Mouse (Mus musculus): ENCODE data around the gene Nt5dc2. TPM values are rescaled to one million over a fixed set of nuclear protein-coding genes. Genes with fewer than 3 reads are reported as not detected.

Gene Nt5dc2
- total RNA-seq, 2 experiments from 2014 or later = 12.8 to 17.9 TPM

DNA sequence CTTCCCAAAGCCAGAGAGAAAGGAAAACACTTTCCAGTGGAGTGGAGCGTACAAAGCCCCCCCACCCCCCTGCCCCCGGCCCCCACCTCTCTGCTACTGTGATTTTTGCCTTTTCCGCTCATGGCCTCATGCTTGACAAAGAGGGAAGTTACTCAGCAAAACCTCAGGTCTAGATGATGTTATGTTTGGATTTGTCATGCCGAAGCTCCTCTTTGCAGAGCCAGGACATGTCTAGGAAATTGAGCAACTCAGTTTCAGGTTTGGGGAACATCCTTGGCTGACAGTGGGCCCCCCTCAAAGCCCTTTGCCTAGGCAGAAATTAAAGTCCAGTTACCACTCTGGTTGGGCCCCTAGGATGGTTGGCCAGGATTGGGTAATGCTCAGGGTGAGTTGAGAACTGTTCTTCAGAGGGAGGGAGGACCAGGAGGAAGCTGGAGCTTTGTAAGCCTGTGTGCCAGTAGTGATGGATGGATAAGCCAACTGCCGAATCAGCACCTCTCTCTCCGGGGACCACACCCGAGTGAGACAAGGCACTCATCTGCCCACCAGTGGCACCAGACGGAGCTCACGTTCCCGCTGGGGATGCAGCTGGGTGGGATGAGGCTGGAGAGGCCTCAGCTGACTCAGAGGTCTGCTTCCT lies 35.3 kb downstream of the Nt5dc2 start:
- DNase-seq (ENCODE audit: extremely low spot score in 1 of 2, low spot score in 1 of 2) = no peak

DNA sequence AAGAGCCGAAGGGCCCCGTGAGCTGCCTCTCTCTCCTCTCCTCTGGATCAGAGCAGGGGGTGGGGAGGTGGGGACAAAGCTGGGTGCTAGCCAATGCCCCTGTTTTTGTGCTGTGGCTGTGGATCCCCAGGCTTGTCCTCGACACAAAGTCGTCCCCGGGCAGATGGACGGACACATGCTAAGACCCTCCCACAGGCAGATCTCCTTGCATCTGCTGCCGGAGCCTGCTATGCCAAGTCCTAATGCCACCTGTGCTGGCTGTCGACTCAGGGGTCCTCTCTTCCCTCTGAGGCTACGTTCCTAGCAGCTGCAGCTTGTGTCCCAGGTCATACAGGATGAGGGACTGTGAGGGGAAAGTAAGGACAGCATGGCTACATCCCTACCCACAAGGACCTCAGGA lies 36.0 kb downstream of the Nt5dc2 start:
- no peak for DNase-seq (ENCODE audit: extremely low spot score in 1 of 2, low spot score in 1 of 2)

DNA sequence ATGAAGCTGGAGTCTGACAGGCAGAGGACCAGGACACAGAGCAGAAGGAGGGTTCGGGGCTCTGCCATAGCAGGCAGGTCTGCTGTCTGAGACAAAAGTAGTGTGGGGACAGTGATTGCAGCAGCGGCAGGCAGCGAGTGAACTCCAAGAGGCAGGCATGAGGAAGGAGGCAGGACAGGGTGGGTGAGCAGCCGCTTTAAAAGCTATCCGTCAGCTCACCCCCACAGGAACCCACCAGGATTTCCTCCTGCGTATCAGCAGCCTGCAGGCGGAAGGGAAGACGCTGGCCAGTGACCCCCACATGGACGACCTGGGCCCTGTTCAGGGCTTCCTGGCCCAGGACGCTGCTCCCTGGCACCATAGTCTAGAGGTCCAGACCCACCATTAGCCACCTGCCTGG lies 37.6 kb downstream of the Nt5dc2 start, which contains the start of gene Stab1:
Stab1 (minus strand) TSS at position 217 of the 400 bp plus-strand sequence.
- no peak for DNase-seq (ENCODE audit: extremely low spot score in 1 of 2, low spot score in 1 of 2)

DNA sequence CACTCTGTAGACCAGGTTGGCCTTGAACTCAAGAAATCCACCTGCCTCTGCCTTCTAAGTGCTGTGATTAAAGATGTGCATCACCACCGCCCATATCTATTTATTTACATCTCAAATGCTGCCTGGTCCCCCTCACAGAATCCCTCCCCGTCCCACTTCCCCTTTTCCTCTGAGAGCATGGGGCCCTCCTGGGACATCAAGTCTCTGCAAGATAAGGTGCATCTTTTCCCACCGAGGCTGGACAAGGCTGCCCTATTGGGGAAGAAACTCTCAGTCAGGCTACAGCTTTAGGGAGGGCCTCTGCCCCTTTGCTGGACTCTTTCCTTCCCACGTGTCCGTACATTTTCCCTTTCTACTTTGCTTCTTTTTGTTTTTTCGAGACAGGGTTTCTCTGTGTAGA lies 38.7 kb downstream of the Nt5dc2 start:
- DNase-seq (ENCODE audit: extremely low spot score in 1 of 2, low spot score in 1 of 2) = no peak

- no peak for DNase-seq (ENCODE audit: extremely low spot score in 1 of 2, low spot score in 1 of 2)
Measured at GRCm38 (mm10) chr14:31170963-31171362, 40.1 kb downstream of the Nt5dc2 start.

DNA sequence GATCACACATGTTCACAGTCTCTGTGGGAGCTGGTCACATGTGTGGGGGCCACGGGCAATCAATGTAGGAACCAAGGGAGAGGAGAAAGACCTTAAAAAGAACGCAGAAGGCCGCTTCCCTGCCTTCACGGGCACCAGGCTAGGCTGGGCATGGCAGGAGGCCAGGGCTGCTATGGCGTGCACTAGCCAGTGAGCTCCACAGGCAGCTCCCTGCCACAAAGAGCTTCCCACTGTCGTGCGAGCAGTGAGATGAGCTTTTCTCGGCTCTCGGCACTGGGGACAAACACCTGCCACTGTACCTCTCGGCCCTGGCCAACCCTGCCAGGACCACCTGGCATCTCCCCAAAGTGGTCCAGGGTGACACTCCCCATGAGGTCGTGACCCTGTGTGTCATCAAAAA lies 40.5 kb downstream of the Nt5dc2 start:
- DNase-seq (ENCODE audit: extremely low spot score in 1 of 2, low spot score in 1 of 2) = no peak

- no peak for DNase-seq (ENCODE audit: extremely low spot score in 1 of 2, low spot score in 1 of 2)
Measured at GRCm38 (mm10) chr14:31171821-31172220, 41.0 kb downstream of the Nt5dc2 start.

DNA sequence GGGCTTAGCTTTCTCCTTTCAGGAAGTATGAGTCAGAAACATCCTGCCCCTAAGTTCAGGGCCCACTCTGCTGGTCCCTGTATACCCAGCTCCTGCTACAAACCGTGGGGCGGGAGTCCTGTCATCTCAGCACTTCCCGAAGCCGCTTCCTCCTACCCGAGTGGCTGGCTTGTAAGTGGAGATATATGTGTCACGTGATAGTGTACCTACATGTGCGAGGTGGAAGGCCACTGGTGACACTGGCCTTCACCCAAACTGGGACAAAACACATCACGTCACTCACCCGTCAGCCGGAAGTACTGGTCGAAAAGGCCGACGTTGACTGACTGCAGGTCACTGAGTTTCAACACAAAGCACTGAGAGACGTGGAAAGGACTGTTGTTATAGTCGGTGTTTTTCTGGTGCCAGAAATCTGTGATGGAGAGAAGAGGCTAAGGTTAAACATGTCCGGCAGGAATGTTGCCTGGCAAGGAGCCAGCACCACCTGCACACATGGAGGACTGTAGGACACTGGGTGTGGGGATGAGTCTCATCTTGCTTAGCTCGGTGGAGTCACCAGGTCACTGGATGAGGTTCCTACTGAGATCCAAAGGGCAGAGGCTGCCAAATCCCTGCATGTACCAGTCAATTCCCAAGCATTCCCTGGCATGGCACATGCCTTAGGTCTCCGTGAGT lies 42.1 kb downstream of the Nt5dc2 start:
- DNase-seq (ENCODE audit: extremely low spot score in 1 of 2, low spot score in 1 of 2) = no peak

DNA sequence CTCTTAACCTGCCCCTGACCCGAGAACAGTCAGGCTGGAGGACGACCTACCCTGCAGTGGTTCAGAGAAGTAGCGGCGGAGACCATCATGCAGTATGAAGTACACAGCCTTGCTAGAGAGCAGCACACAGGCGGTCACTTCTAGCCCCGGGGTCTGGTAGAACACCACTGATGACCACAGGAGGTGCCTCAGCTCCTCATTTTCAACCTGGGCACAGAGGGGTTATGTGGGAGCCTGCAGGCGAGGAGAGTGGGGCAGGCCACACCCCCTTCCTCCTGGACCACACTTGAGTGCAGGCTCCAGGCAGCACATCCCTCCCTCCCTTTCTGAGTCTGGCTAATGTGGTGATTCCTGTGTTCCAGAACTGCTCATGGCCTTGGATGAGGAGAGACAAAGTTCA lies 42.7 kb downstream of the Nt5dc2 start:
- no peak for DNase-seq (ENCODE audit: extremely low spot score in 1 of 2, low spot score in 1 of 2)

DNA sequence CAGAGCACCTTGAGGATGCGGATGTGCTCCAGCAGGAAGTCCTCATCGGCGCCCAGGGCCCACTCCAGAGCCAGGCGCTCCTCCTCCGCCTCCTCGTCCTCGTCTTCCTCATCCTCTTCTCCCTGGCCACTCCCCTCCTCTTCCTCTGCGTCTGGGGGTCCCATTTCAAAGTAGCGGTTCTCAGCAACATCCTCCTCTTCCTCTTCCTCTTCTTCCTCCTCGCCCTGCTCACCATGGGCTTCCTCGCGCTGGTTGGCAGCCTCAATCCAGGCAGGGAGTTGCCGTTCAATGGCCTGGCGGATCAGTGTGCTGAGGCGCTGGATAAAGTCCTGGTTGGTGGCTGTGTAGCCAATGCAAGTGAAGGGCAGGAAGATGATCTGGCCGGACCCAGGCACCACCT lies 46.4 kb downstream of the Nt5dc2 start:
- DNase-seq (ENCODE audit: extremely low spot score in 1 of 2, low spot score in 1 of 2) = no peak

DNA sequence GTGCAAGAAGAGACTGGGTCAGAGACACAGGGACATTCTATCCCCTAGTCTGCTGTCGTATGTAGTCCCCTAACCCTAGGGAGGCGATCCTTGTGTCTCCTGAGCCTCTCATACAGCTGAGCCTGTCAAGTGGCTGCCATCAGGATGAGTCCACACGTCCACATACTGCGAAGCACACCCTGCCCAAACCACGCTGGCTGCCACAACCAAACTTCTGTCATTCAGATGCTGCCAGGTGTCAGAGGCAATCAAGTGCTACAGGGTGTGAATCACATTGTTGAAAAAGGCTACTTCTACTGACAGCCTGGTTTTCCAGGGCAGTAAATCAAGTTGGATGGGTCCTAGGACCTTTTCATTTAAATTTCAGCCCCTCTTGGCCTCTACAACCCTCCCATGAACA lies 46.9 kb downstream of the Nt5dc2 start:
- DNase-seq (ENCODE audit: extremely low spot score in 1 of 2, low spot score in 1 of 2) = no peak

GRCm38 (mm10) chr14:31179677-31180365 lies 49.0 kb downstream of the Nt5dc2 start:
- no peak for DNase-seq (ENCODE audit: extremely low spot score in 1 of 2, low spot score in 1 of 2)

- DNase-seq (ENCODE audit: extremely low spot score in 1 of 2, low spot score in 1 of 2) = no peak
Measured at GRCm38 (mm10) chr14:31181512-31181911, 50.7 kb downstream of the Nt5dc2 start.

GRCm38 (mm10) chr14:31182786-31183290 lies 52.0 kb downstream of the Nt5dc2 start:
- no peak for DNase-seq (ENCODE audit: extremely low spot score in 1 of 2, low spot score in 1 of 2)

GRCm38 (mm10) chr14:31183541-31183940 lies 52.7 kb downstream of the Nt5dc2 start:
- DNase-seq (ENCODE audit: extremely low spot score in 1 of 2, low spot score in 1 of 2) = no peak

DNA sequence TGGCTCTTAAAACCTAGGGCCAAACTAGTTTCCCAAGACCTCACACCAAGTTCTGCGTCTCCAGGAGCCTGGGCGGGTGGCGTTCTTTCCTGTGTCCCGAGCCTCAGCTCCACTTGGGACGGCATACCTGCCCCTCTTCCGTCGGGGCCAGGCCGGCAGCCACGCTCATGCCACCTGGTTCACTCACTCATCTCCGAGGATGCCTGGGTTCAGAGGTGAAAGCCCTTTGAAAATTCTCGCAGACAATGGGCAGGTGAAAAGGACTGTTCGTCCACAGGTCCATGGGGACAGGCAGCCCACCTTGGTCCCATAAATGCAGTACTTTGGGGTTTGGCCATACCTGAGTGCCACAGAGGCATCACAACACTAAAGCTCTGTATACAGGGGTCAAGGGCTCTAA lies 53.3 kb downstream of the Nt5dc2 start:
- DNase-seq (ENCODE audit: extremely low spot score in 1 of 2, low spot score in 1 of 2) = no peak

DNA sequence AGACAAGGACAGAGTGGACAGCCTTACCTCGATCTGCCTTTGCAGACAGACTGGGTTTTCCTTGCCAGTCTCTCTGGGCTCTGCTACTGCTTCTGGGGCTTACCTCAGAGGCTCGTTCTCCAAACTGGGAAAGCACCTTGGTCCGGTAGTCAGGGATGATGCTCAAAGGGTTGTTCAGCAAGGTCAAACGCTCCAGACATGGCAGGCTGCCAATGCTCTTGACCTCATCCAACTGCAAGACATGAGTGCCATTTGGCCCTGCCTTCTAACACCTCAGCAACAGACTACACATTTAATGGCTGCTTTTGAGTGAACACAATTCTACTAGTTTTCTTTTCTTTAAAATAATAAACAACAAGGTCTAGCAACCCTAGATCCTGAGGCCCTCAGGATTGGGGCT lies 55.8 kb downstream of the Nt5dc2 start:
- no peak for DNase-seq (ENCODE audit: extremely low spot score in 1 of 2, low spot score in 1 of 2)

Measured in layer of hippocampus, postnatal 25 days (tissue).